Mouse (Mus musculus) liver, embryonic 12.5 days (tissue): ENCODE data around the gene Eif2a. TPM values are rescaled to one million over a fixed set of nuclear protein-coding genes. Genes with fewer than 3 reads are reported as not detected.

Source experiments
- ATAC-seq: fragments of 200-750 bp; cut with Nextera tagmentation; 2 replicates; pipeline ENCODE4 v1.8.0; 2017; ENCODE audit warnings: moderate number of reproducible peaks, mild to moderate bottlenecking, moderate library complexity
- H3K27ac ChIP-seq: fragments of 300-500 bp; sonication (generic); 2 replicates; pipeline ENCODE4 v1.5.1; 2016; ENCODE audit warnings: mild to moderate bottlenecking
- H3K27me3 ChIP-seq: fragments of 300-500 bp; sonication (generic); replicated peaks from 2 replicates; pipeline ENCODE4 v1.6.1; 2016; ENCODE audit warnings: mild to moderate bottlenecking, moderate library complexity
- H3K36me3 ChIP-seq: fragments of 300-500 bp; sonication (generic); 2 replicates; pipeline ENCODE4 v1.6.1; 2016; ENCODE audit warnings: mild to moderate bottlenecking, moderate library complexity
- H3K4me1 ChIP-seq: fragments of 300-500 bp; sonication (generic); 2 replicates; pipeline ENCODE4 v1.6.1; 2016
- H3K4me2 ChIP-seq: fragments of 300-500 bp; sonication (generic); 2 replicates; pipeline ENCODE4 v1.6.1; 2016; ENCODE audit warnings: mild to moderate bottlenecking, moderate library complexity
- H3K4me3 ChIP-seq: fragments of 300-500 bp; sonication (generic); 2 replicates; pipeline ENCODE4 v1.5.1; 2016; ENCODE audit warnings: mild to moderate bottlenecking, moderate library complexity
- H3K9ac ChIP-seq: fragments of 300-500 bp; sonication (generic); 2 replicates; pipeline ENCODE4 v1.6.1; 2016; ENCODE audit warnings: mild to moderate bottlenecking, moderate library complexity
- H3K9me3 ChIP-seq: fragments of 300-500 bp; sonication (generic); replicated peaks from 2 replicates; pipeline ENCODE4 v1.6.1; 2016; ENCODE audit warnings: mild to moderate bottlenecking, moderate library complexity
- WGBS: fragments of 180-500 bp; shearing (Covaris S2); methylation state at CpG from one replicate; pipeline ENCODE4 v1.1.7; 2016; ENCODE audit not compliant: insufficient replicate concordance; 5-methylcytosine and 5-hydroxymethylcytosine counted together
- polyA plus RNA-seq: library from polyadenylated mRNA; unstranded; fragments of >200 nt; fragmentation: Nextera tagmentation; extraction: Ambion mirVana; gene quantifications from 2 replicates; pipeline ENCODE4 v1.2.1, GENCODE M21; 2016

The Eif2a gene
- 40.0 and 41.1 TPM in 2 replicates for polyA plus RNA-seq

DNA sequence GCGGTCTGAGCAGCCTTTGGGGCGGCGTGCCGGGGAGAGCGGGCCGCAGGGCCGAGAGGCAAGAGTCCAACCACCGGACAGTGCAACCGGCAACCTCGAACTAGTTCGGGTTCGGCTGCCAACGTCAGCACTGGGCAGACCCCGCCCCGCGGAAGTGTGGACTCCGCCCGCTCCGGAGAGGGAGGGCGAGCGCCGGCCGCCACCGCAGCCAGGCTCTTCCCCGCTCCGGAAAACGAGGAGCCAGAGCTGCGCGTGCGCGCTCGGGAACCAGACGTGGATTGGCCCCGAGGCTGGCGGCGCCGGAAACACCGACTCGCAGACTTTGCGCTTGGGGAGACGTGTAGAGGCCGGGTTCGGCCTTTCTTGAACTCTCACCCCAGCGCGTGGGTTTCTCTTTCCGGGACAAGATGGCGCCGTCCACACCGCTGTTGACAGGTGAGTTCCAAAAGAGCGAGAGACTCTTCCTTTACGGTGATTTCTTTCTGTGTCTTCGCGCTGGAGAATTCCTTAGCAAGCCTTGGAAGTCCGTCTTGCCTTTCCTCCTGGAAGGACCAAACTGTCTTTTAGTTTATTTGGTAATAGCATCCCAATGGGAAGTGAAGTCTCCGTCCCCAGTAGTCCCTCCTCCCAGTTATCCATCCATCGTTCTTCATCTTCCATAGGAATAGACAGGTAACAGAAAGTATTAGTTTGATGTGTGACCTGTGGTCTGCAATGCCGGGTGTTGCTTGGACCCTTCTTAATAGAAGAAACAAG is at the start of gene Eif2a, which contains the start of gene Serp1:
Gene Eif2a, plus strand, starts transcription at position 170 of the 756 bp plus-strand sequence.
Gene Serp1, minus strand, starts transcription at position 241 of the 756 bp plus-strand sequence.
- peak within 1 kb of the TSS; percentile 90 for H3K9ac ChIP-seq
- peak within 1 kb of the TSS; percentile 86 for H3K27ac ChIP-seq
- H3K9me3 ChIP-seq, result no peaks in the 10 kb centered on the region
- WGBS, result 0% methylated on average over 53 of the region's 57 CpGs
- H3K27me3 ChIP-seq, result no peaks in the 10 kb centered on the region
- peaks cover 31% of the 10 kb centered on the region for H3K36me3 ChIP-seq
- peaks cover 27% of the 10 kb centered on the region for H3K4me1 ChIP-seq
- H3K4me2 ChIP-seq, result peak within 1 kb of the TSS; percentile 88
- ATAC-seq, result peak; percentile 99
- H3K4me3 ChIP-seq, result peak within 1 kb of the TSS; percentile 79

DNA sequence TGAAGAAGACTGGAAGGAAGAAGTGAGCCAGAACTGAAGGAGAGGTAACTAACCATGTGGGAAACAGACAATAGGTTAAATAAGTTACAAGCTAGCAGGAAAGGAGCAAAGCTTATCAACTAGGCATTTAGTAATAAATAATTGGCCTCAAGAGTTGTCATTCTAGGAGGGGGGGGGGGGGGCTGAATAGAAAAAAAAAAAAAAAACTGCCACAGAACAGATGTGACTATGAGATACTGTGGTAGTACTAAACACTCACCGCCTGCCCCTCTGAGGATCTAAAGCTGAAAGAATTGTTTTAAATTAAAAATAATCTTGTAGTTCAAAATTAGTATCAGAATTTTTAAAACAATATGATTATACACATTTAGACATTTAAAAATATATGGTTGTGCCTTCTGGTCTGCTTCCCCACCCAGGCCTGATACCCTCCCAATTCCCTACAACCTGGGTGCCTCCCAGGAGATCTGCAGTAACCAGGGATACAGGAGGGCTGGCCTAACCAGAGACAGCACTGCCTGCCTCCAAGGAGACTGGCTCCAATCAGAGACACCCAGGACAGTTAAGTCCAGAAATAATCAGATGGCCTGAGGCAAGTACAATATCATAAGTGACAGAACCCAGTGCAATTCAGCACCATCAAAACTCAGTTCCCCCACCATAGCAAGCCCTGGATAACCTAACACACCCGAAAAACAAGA is 46.7 kb upstream of the Eif2a start:
- no peaks in the 10 kb centered on the region for H3K36me3 ChIP-seq
- H3K9me3 ChIP-seq, result no peaks in the 10 kb centered on the region
- H3K4me2 ChIP-seq, result no peak overlapping the region
- H3K9ac ChIP-seq, result no peak overlapping the region
- no peak overlapping the region for H3K4me3 ChIP-seq
- 0 out of 2 replicates have a peak, but pooled peaks cover 3% of the 10 kb centered on the region for H3K4me1 ChIP-seq
- WGBS, result 49% methylated on average over 2 of the region's 2 CpGs
- peak; percentile 55; the same call in 1 of the 2 replicates for ATAC-seq
- no peaks in the 10 kb centered on the region for H3K27me3 ChIP-seq
- no peak overlapping the region for H3K27ac ChIP-seq

DNA sequence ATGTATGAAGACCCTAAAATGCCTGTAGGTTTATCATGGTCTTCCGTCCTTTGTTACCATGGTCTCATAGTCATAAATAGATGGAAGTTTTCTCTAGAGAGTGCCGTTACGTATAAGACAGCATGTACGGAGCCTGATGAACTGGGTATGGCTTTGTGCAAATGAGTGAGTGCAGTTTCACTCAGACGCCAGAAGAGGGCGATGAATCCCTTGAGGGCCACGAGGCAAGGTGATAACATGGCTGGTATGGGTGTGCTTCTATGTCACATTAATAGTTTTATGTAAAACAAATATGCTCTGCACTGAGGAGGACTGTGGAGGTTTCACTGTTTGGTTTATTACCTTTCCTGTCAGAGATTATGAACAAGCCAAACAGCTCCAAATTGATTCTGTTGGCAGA is 39.7 kb upstream of the Eif2a start:
- no peaks in the 10 kb centered on the region for H3K36me3 ChIP-seq
- 52% methylated on average over 7 of the region's 7 CpGs for WGBS
- no peak for ATAC-seq
- no peak overlapping the region for H3K9ac ChIP-seq
- H3K4me1 ChIP-seq, result no peaks in the 10 kb centered on the region
- H3K27ac ChIP-seq, result no peak overlapping the region
- no peaks in the 10 kb centered on the region for H3K9me3 ChIP-seq
- no peak overlapping the region for H3K4me3 ChIP-seq
- no peaks in the 10 kb centered on the region for H3K27me3 ChIP-seq
- no peak overlapping the region for H3K4me2 ChIP-seq

DNA sequence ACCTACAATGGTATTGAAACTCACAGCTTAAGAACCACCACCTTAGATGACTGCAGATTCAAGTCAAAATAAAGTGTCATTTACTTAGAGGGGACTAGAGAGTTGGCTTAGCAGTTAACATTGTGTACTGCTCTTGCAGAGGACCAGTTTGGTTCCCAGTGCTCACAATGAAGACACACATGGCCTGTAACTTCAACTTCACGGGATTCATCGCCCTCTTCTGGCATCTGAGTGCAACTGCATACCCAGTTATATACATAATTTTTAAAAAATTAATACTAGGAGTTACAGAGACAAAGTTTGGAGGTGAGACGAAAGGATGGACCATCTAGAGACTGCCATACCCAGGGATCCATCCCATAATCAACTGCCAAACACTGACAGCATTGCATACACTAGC is 38.5 kb upstream of the Eif2a start:
- H3K4me3 ChIP-seq, result no peak overlapping the region
- 67% methylated on average over 3 of the region's 3 CpGs for WGBS
- no peak for ATAC-seq
- H3K27me3 ChIP-seq, result no peaks in the 10 kb centered on the region
- H3K9ac ChIP-seq, result no peak overlapping the region
- H3K27ac ChIP-seq, result no peak overlapping the region
- H3K36me3 ChIP-seq, result no peaks in the 10 kb centered on the region
- H3K4me1 ChIP-seq, result no peaks in the 10 kb centered on the region
- no peak overlapping the region for H3K4me2 ChIP-seq
- H3K9me3 ChIP-seq, result no peaks in the 10 kb centered on the region

DNA sequence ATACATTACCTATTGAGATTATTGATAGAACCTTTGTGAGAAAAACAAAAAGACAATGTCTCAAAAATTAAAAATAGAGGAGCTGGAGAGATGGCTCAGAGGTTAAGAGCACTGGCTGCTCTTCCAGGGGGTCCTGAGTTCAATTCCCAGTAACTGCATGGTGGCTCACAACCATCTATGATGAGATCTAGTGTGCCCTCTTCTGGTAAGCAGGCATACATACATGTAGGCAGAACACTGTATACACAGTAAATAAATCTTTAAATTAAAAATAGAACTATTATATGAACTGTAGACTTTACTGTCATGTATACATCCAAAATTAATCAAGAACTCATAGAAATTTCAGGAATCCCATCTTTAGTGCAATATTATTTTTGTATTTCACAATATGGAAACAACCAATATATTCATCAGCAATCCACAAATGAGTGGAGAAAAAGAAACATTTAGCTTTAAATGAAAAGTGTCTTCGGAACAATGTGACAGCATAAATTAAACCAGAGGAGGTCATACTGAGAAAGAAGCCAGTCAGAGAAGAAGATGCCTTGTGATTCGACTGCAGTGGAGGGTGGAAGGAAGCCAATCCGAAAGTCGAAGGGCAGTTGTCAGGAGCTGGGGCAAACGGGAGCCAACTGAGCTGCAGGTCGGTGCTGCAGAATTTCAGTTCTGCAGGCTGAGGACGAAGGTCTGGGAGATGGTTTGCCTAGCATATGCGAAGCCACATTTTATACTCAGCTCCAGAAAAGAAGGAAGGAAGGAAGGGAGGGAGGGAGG is 37.4 kb upstream of the Eif2a start:
- 64% methylated on average over 8 of the region's 8 CpGs for WGBS

DNA sequence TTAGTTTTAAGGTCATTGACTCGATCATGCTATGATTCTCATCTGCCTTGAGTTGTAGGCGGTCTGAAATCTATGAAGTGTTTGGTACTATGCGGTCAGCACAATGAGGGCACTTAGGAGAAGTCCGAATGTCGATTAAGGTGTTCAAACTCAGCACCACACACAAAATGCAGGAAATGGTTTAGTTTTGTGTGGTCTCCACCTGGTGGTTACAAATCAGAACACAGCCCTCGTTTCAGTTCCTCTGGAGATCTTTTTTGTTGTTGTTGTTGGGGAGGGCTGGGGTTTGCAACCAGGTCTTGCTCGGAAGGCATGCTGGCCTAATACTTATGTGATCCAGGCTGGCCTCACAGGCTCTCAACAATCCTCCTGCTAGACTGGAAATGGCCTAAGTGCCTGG is 34.8 kb upstream of the Eif2a start:
- Histone ChIP-seq H3K9ac (no peak overlapping the region), H3K4me2 (no peak overlapping the region), H3K27me3 (no peaks in the 10 kb centered on the region), H3K4me3 (no peak overlapping the region), H3K9me3 (no peaks in the 10 kb centered on the region), H3K27ac (no peak overlapping the region), H3K36me3 (no peaks in the 10 kb centered on the region), H3K4me1 (no peaks in the 10 kb centered on the region)
- ATAC-seq, result no peak
- 64% methylated on average over 7 of the region's 7 CpGs for WGBS

More for the DNA sequence above, 37.4 kb upstream of the Eif2a start:
- Histone ChIP-seq H3K9ac (no peak overlapping the region), H3K4me1 (no peaks in the 10 kb centered on the region), H3K36me3 (no peaks in the 10 kb centered on the region), H3K4me2 (no peak overlapping the region), H3K27ac (no peak overlapping the region), H3K4me3 (no peak overlapping the region), H3K9me3 (no peaks in the 10 kb centered on the region), H3K27me3 (no peaks in the 10 kb centered on the region)
- no peak for ATAC-seq

DNA sequence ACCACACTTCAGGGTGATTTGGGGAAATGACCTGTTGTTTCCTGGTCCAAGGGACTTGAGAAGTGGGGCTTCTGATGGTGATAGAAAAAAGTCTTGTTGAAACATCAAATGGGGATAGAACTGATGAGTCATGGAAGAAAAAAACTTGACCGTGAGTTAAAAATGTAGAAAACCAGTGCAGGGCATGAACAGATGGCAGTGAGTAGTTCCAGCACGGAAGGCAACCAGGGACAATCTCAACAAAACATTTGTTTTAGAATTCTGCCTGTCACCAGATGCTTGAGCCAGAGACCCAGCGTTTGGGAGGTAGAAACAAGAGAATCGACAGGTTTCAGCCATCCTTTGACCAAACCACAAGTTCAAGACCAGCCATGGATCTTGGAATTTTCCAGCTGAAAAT is 32.0 kb upstream of the Eif2a start:
- Histone ChIP-seq H3K27ac (no peak overlapping the region), H3K4me1 (no peaks in the 10 kb centered on the region), H3K27me3 (no peaks in the 10 kb centered on the region), H3K9ac (no peak overlapping the region), H3K4me3 (no peak overlapping the region), H3K4me2 (no peak overlapping the region), H3K9me3 (no peaks in the 10 kb centered on the region), H3K36me3 (no peaks in the 10 kb centered on the region)
- WGBS, result 55% methylated on average over 4 of the region's 4 CpGs
- ATAC-seq, result no peak

DNA sequence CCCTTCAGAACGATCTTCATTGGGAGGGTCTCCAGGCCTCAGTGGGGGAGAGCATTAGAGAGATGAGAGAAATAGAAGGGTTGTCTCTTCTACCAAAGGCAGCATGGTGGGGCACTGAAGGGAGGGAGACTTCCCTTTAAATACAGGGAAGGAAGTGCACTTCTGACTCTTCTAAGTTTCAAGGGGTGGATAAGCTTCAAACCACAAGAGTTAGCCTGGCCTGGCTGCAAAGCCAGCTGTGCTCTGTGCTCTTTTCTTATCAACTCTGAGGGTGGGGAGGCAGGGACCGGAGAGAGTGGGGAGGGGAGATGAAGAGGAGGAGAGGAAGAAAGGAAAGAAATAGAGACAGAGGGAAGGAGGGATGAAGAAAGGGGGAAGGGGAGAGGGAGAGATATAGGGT is 23.7 kb upstream of the Eif2a start:
- Histone ChIP-seq H3K36me3 (no peaks in the 10 kb centered on the region), H3K4me2 (no peak overlapping the region; the same call in 1 of the 2 replicates), H3K27me3 (no peaks in the 10 kb centered on the region), H3K9me3 (no peaks in the 10 kb centered on the region), H3K9ac (no peak overlapping the region), H3K4me3 (no peak overlapping the region), H3K27ac (no peak overlapping the region), H3K4me1 (peaks cover 20% of the 10 kb centered on the region)
- WGBS, result 19% methylated on average over 2 of the region's 2 CpGs
- peak; percentile 32; the same call in 1 of the 2 replicates for ATAC-seq

DNA sequence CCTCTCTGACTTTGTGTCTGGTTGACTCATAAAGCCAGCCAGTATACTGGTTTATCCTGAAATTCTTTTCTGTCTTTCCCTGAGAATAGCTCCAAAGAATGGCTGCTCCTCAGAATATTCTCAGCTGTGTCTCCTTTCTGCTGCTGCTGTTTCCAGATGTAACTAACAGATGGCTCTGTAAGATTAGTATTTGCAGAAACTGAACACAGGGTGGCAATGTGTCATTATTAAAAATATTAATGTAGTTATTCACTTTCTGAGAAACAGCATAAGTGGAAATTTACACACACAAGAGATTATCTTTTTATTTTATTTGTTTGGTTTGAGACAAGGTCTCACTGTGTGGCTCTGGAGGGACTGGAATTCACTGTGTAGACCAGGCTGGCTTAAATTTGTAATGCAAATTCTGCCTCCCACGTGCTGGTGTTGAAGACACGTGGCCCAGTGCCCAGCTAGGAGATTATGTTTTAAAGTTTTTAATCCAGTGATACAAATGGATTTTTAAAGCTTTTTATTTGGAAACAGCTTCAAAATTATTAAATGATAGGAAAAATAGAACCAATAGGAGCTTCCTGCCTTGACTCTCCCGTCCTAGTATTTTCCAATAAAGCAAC is 21.8 kb upstream of the Eif2a start:
- no peak for ATAC-seq
- H3K36me3 ChIP-seq, result no peaks in the 10 kb centered on the region
- no peaks in the 10 kb centered on the region for H3K27me3 ChIP-seq
- H3K9ac ChIP-seq, result no peak overlapping the region
- WGBS, result 62% methylated on average over 3 of the region's 3 CpGs
- peaks cover 28% of the 10 kb centered on the region for H3K4me1 ChIP-seq
- no peak overlapping the region for H3K4me3 ChIP-seq
- H3K4me2 ChIP-seq, result no peak overlapping the region
- H3K9me3 ChIP-seq, result no peaks in the 10 kb centered on the region
- no peak overlapping the region for H3K27ac ChIP-seq

DNA sequence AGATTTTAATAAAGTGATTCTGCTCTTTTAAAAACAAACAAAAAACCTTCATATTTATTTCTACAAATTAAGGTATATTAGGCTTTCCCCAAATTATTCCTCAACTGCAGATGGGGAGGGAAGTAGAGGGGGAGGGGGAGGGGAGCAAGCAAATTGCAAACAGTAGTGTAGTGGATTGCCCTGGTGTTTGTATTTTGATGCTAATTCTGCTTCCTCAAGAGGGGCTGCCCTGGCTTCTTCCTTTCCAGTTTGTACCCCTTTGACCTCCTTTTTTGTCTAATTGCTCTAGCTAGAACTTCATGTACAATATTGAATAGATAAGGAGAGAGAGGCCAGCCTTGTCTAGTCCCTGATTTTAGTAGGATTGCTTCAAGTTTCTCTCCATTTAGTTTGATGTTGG is 20.9 kb upstream of the Eif2a start:
- H3K36me3 ChIP-seq, result no peaks in the 10 kb centered on the region
- H3K9me3 ChIP-seq, result no peaks in the 10 kb centered on the region
- no peak overlapping the region for H3K4me3 ChIP-seq
- peaks cover 28% of the 10 kb centered on the region for H3K4me1 ChIP-seq
- H3K9ac ChIP-seq, result no peak overlapping the region
- no peak overlapping the region for H3K27ac ChIP-seq
- ATAC-seq, result no peak
- no peaks in the 10 kb centered on the region for H3K27me3 ChIP-seq
- H3K4me2 ChIP-seq, result no peak overlapping the region

DNA sequence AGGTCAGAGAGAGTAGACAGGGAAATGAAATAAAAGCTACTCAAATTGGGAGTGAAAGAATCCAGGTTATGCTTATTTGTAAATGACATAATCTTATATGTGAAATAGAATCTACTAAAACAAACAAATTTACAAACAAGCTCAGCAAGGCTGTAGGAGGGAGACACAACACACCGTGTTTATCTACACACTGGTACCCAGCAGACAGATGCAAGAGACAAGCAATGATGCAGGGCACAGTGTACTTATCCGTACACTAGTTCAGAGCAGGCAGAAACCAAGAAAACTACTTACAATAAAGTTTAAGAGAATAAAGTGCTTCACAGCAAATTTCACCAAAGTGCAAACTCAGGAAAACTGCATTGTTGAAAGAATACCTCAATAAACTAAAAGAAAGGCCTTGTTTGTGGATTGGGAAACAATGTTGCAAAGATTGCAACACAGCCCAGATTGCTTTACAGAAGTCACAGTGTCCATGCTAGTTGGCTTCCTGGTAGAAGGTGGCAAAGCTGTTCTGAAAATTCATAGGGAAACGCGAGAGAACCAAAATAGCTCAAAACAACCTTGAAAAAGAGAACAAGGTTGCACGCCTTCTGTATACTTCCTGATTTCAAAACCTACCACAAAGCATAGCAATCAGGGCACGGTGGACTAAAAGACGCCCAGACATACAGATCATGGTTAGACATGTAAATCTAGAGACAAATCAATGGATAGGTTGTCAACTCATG is 17.4 kb upstream of the Eif2a start:
- Histone ChIP-seq H3K27ac (no peak overlapping the region), H3K27me3 (no peaks in the 10 kb centered on the region), H3K36me3 (no peaks in the 10 kb centered on the region), H3K4me2 (no peak overlapping the region), H3K9ac (no peak overlapping the region), H3K4me3 (no peak overlapping the region), H3K4me1 (peaks cover 13% of the 10 kb centered on the region; the same call in 1 of the 2 replicates), H3K9me3 (no peaks in the 10 kb centered on the region)
- WGBS, result 32% methylated on average over 7 of the region's 7 CpGs
- ATAC-seq, result no peak
